Mouse (Mus musculus) forebrain, embryonic 15.5 days (tissue): ENCODE measurements at regions not wholly inside any gene's neighbourhood (a gene's known extent, or its start where the extent isn't known, plus 50 kb on each side); places are given as distances from the start of the nearest gene placed in this dataset.

Source experiments
- ATAC-seq: fragments of 200-750 bp; cut with Nextera tagmentation; replicated peaks from 2 replicates; pipeline ENCODE4 v1.8.0; 2017; ENCODE audit warnings: mild to moderate bottlenecking, moderate TSS enrichment, moderate library complexity
- H3K27ac ChIP-seq: fragments of 300-500 bp; sonication (generic); replicated peaks from 2 replicates; pipeline ENCODE4 v1.5.1; 2015; ENCODE audit warnings: mild to moderate bottlenecking, inconsistent platforms
- H3K27me3 ChIP-seq: fragments of 300-500 bp; sonication (generic); 2 replicates; pipeline ENCODE4 v1.6.1; 2015; ENCODE audit warnings: inconsistent platforms
- H3K36me3 ChIP-seq: fragments of 300-500 bp; sonication (generic); 2 replicates; pipeline ENCODE4 v1.6.1; 2015; ENCODE audit warnings: mild to moderate bottlenecking, inconsistent platforms
- H3K4me1 ChIP-seq: fragments of 300-500 bp; sonication (generic); 2 replicates; pipeline ENCODE4 v1.6.1; 2015; ENCODE audit warnings: inconsistent platforms
- H3K4me2 ChIP-seq: fragments of 300-500 bp; sonication (generic); replicated peaks from 2 replicates; pipeline ENCODE4 v1.6.1; 2015; ENCODE audit warnings: mild to moderate bottlenecking, inconsistent platforms
- H3K4me3 ChIP-seq: fragments of 300-500 bp; sonication (generic); 2 replicates; pipeline ENCODE4 v1.5.1; 2015; ENCODE audit warnings: mild to moderate bottlenecking, inconsistent platforms
- H3K9ac ChIP-seq: fragments of 300-500 bp; sonication (generic); replicated peaks from 2 replicates; pipeline ENCODE4 v1.6.1; 2015; ENCODE audit warnings: mild to moderate bottlenecking, inconsistent platforms
- H3K9me3 ChIP-seq: fragments of 300-500 bp; sonication (generic); 2 replicates; pipeline ENCODE4 v1.6.1; 2016; ENCODE audit warnings: inconsistent platforms
- WGBS: fragments of 180-500 bp; shearing (Covaris S2); methylation state at CpG from one replicate; pipeline ENCODE4 v1.1.7; 2015; ENCODE audit warnings: mixed read lengths; 5-methylcytosine and 5-hydroxymethylcytosine counted together

GRCm38 (mm10) chr17:81176306-81176705 lies 111.4 kb upstream of the Thumpd2 start:
- H3K9me3 ChIP-seq = no peaks in the 10 kb centered on the region
- WGBS = 95% methylated on average over 3 of the region's 3 CpGs

GRCm38 (mm10) chr17:81175877-81176276 lies 111.0 kb upstream of the Thumpd2 start:
- no peaks in the 10 kb centered on the region for H3K36me3 ChIP-seq
- no peak overlapping the region for H3K9ac ChIP-seq
- ATAC-seq = no peak
- no peak overlapping the region for H3K4me2 ChIP-seq
- H3K9me3 ChIP-seq = no peaks in the 10 kb centered on the region
- no peak overlapping the region for H3K27ac ChIP-seq
- H3K4me1 ChIP-seq = no peaks in the 10 kb centered on the region
- WGBS = 63% methylated on average over 4 of the region's 4 CpGs
- no peak overlapping the region for H3K4me3 ChIP-seq
- H3K27me3 ChIP-seq = no peaks in the 10 kb centered on the region

More at GRCm38 (mm10) chr17:81176306-81176705, 111.4 kb upstream of the Thumpd2 start:
- no peak for ATAC-seq
- no peak overlapping the region for H3K9ac ChIP-seq
- H3K36me3 ChIP-seq = no peaks in the 10 kb centered on the region
- H3K4me2 ChIP-seq = no peak overlapping the region
- H3K4me1 ChIP-seq = no peaks in the 10 kb centered on the region
- no peaks in the 10 kb centered on the region for H3K27me3 ChIP-seq
- H3K4me3 ChIP-seq = no peak overlapping the region
- H3K27ac ChIP-seq = no peak overlapping the region

- ATAC-seq = no peak
- no peak overlapping the region for H3K4me3 ChIP-seq
- no peaks in the 10 kb centered on the region for H3K27me3 ChIP-seq
- H3K9me3 ChIP-seq = no peaks in the 10 kb centered on the region
- no peak overlapping the region for H3K9ac ChIP-seq
- H3K36me3 ChIP-seq = no peaks in the 10 kb centered on the region
- H3K4me2 ChIP-seq = no peak overlapping the region
- no peak overlapping the region for H3K27ac ChIP-seq
- no peaks in the 10 kb centered on the region for H3K4me1 ChIP-seq
- 89% methylated on average over 3 of the region's 3 CpGs for WGBS
Measured at GRCm38 (mm10) chr17:81172943-81173342, 108.1 kb upstream of the Thumpd2 start.

GRCm38 (mm10) chr17:81169118-81169517 lies 104.2 kb upstream of the Thumpd2 start:
- Histone ChIP-seq H3K27ac (no peak overlapping the region), H3K9ac (no peak overlapping the region), H3K4me2 (no peak overlapping the region), H3K4me1 (no peaks in the 10 kb centered on the region), H3K4me3 (no peak overlapping the region), H3K36me3 (no peaks in the 10 kb centered on the region), H3K9me3 (no peaks in the 10 kb centered on the region), H3K27me3 (no peaks in the 10 kb centered on the region)
- ATAC-seq = no peak
- 78% methylated on average over 5 of the region's 5 CpGs for WGBS

- Histone ChIP-seq H3K9me3 (no peaks in the 10 kb centered on the region), H3K9ac (no peak overlapping the region), H3K4me3 (no peak overlapping the region), H3K27me3 (no peaks in the 10 kb centered on the region), H3K27ac (no peak overlapping the region), H3K36me3 (no peaks in the 10 kb centered on the region), H3K4me1 (no peaks in the 10 kb centered on the region), H3K4me2 (no peak overlapping the region)
- 64% methylated on average over 4 of the region's 4 CpGs for WGBS
- no peak for ATAC-seq
Measured at GRCm38 (mm10) chr17:81150730-81151129, 85.8 kb upstream of the Thumpd2 start.

GRCm38 (mm10) chr17:81134702-81135101 lies 69.8 kb upstream of the Thumpd2 start:
- no peak for ATAC-seq
- no peak overlapping the region for H3K4me3 ChIP-seq
- no peak overlapping the region for H3K9ac ChIP-seq
- no peaks in the 10 kb centered on the region for H3K4me1 ChIP-seq
- H3K27ac ChIP-seq = no peak overlapping the region
- H3K9me3 ChIP-seq = no peaks in the 10 kb centered on the region
- 78% methylated on average over 6 of the region's 6 CpGs for WGBS
- H3K4me2 ChIP-seq = no peak overlapping the region
- H3K36me3 ChIP-seq = no peaks in the 10 kb centered on the region
- H3K27me3 ChIP-seq = no peaks in the 10 kb centered on the region

GRCm38 (mm10) chr17:81133227-81133626 lies 68.3 kb upstream of the Thumpd2 start:
- ATAC-seq = no peak
- no peak overlapping the region for H3K4me3 ChIP-seq
- no peaks in the 10 kb centered on the region for H3K9me3 ChIP-seq
- H3K27ac ChIP-seq = no peak overlapping the region
- H3K36me3 ChIP-seq = no peaks in the 10 kb centered on the region
- no peak overlapping the region for H3K9ac ChIP-seq
- no peak overlapping the region for H3K4me2 ChIP-seq
- no peaks in the 10 kb centered on the region for H3K27me3 ChIP-seq
- WGBS = 52% methylated on average over 4 of the region's 4 CpGs
- no peaks in the 10 kb centered on the region for H3K4me1 ChIP-seq
